Mouse (Mus musculus) liver, adult 2 months (tissue): ENCODE measurements around the gene Atp5mpl.

ENCODE experiments used
- CTCF ChIP-seq: fragments of 200-500 bp; IDR thresholded peaks from 2 replicates; pipeline ENCODE4 v1.5.1; 2011; ENCODE audit warnings: low read depth, low read length, control low read depth
- POLR2A ChIP-seq: fragments of 200-500 bp; IDR thresholded peaks from 2 replicates; pipeline ENCODE4 v1.6.1; 2011; ENCODE audit warnings: low read length, control low read depth; ENCODE audit not compliant: insufficient read depth; ENCODE audit errors: extremely low read depth

GRCm38 (mm10) chr12:111992626-111993025 is 25.8 kb upstream of the Atp5mpl start:
- TF ChIP-seq CTCF (no peak), POLR2A (no peak)
